Mouse (Mus musculus) C2C12 (cell line): ENCODE measurements around the gene Rccd1. TPM values are rescaled to one million over a fixed set of nuclear protein-coding genes. Genes with fewer than 3 reads are reported as not detected.

Experiments
- H3K27me3 ChIP-seq: one replicate; pipeline ENCODE4 v1.6.1; 2011; ENCODE audit not compliant: control insufficient read depth, insufficient read depth, insufficient read length
- H3K36me3 ChIP-seq: one replicate; pipeline ENCODE4 v1.6.1; 2011; ENCODE audit not compliant: control insufficient read depth, insufficient read depth
- H3K4me3 ChIP-seq: one replicate; pipeline ENCODE4 v1.5.1; 2011; ENCODE audit warnings: mild to moderate bottlenecking, control low read depth; ENCODE audit not compliant: poor library complexity, insufficient read depth, severe bottlenecking
- H3K79me2 ChIP-seq: one replicate; pipeline ENCODE4 v1.6.1; 2011; ENCODE audit not compliant: control insufficient read depth, insufficient read depth
- H3K79me3 ChIP-seq: one replicate; pipeline ENCODE4 v1.6.1; 2011; ENCODE audit warnings: low read depth, control low read depth
- H3ac ChIP-seq: one replicate; pipeline ENCODE3; 2011; ENCODE audit warnings: low read depth; ENCODE audit not compliant: control insufficient read depth, insufficient read length
- CEBPB ChIP-seq: IDR thresholded peaks from one replicate; pipeline ENCODE4 v1.6.1; 2011; ENCODE audit warnings: low read depth, mild to moderate bottlenecking, control low read depth, moderate library complexity
- CTCF ChIP-seq: IDR thresholded peaks from one replicate; pipeline ENCODE4 v1.5.1; 2011; ENCODE audit not compliant: control insufficient read depth, insufficient read depth, insufficient read length
- FOSL1 ChIP-seq: IDR thresholded peaks from one replicate; pipeline ENCODE4 v1.8.0; 2011; ENCODE audit warnings: mild to moderate bottlenecking, low read length; ENCODE audit not compliant: poor library complexity, insufficient read depth, severe bottlenecking
- MAX ChIP-seq: IDR thresholded peaks from one replicate; pipeline ENCODE4 v1.6.1; 2011; ENCODE audit warnings: mild to moderate bottlenecking, control low read depth
- MYOD1 ChIP-seq: IDR thresholded peaks from one replicate; pipeline ENCODE4 v1.6.1; 2011; ENCODE audit warnings: low read depth; ENCODE audit not compliant: control insufficient read depth, insufficient read length
- MYOG ChIP-seq: IDR thresholded peaks from one replicate; pipeline ENCODE4 v1.6.1; 2011; ENCODE audit not compliant: control insufficient read depth, insufficient read length; ENCODE audit errors: extremely low read depth
- USF1 ChIP-seq: IDR thresholded peaks from one replicate; pipeline ENCODE4 v1.6.1; 2011; ENCODE audit warnings: low read depth, mild to moderate bottlenecking, control low read depth, moderate library complexity
- long read RNA-seq, 2 experiments: library from polyadenylated mRNA; unstranded; transcript quantifications; one replicate each; pipeline ENCODE4 v2.0.0; 2019 to 2020
- polyA plus RNA-seq: library from polyadenylated mRNA; unstranded; fragments of >200 nt; fragmentation: generic; extraction: Trizol; gene quantifications from one replicate; pipeline ENCODE4 v1.2.1, GENCODE M21; 2012; ENCODE audit warnings: missing spikeins

The Rccd1 gene
- polyA plus RNA-seq = 7.0 TPM
- long read RNA-seq, experiment 1, partial matches to known transcripts = 0 of 1 reads
- long read RNA-seq, experiment 1, other reads (novel, unspliced or antisense) = 0 of 1 reads
- long read RNA-seq, experiment 2, partial matches to known transcripts = 0 of 6 reads
- long read RNA-seq, experiment 2, other reads (novel, unspliced or antisense) = 5 of 6 reads

GRCm38 (mm10) chr7:80324043-80324815, at the start of gene Rccd1:
Gene Rccd1, minus strand, starts transcription at chr7:80324454.
- Histone ChIP-seq H3K79me2 (peaks cover 11% of the 10 kb centered on the region), H3K79me3 (peaks cover 9% of the 10 kb centered on the region), H3K4me3 (peak within 1 kb of the TSS; percentile 45), H3ac (peak within 1 kb of the TSS; percentile 83), H3K36me3 (peaks cover 19% of the 10 kb centered on the region), H3K27me3 (no peaks in the 10 kb centered on the region)
- TF ChIP-seq MAX (peak; percentile 45), MYOG (no peak)

GRCm38 (mm10) chr7:80373850-80374249, 49.6 kb upstream of the Rccd1 start:
- Histone ChIP-seq H3K27me3 (no peaks in the 10 kb centered on the region), H3K36me3 (peaks cover 2% of the 10 kb centered on the region), H3ac (no peak overlapping the region), H3K4me3 (no peak overlapping the region), H3K79me2 (no peaks in the 10 kb centered on the region), H3K79me3 (no peaks in the 10 kb centered on the region)
- TF ChIP-seq CTCF (no peak), CEBPB (no peak), MYOG (no peak)

- H3K36me3 ChIP-seq = no peaks in the 10 kb centered on the region
- no peak overlapping the region for H3K4me3 ChIP-seq
- H3K27me3 ChIP-seq = no peaks in the 10 kb centered on the region
- TF ChIP-seq MAX (no peak), CEBPB (no peak), MYOG (no peak), CTCF (no peak), USF1 (no peak), MYOD1 (no peak), FOSL1 (no peak)
- no peaks in the 10 kb centered on the region for H3K79me2 ChIP-seq
- H3K79me3 ChIP-seq = no peaks in the 10 kb centered on the region
- H3ac ChIP-seq = no peak overlapping the region
Measured at GRCm38 (mm10) chr7:80373352-80373751, 49.1 kb upstream of the Rccd1 start.

GRCm38 (mm10) chr7:80372667-80373066, 48.4 kb upstream of the Rccd1 start:
- no peaks in the 10 kb centered on the region for H3K79me2 ChIP-seq
- no peak overlapping the region for H3ac ChIP-seq
- no peak for TF ChIP-seq MYOG
- TF ChIP-seq CTCF = no peak
- TF ChIP-seq FOSL1 = no peak
- H3K4me3 ChIP-seq = no peak overlapping the region
- H3K36me3 ChIP-seq = no peaks in the 10 kb centered on the region
- H3K27me3 ChIP-seq = no peaks in the 10 kb centered on the region
- no peaks in the 10 kb centered on the region for H3K79me3 ChIP-seq

GRCm38 (mm10) chr7:80372166-80372565, 47.9 kb upstream of the Rccd1 start:
- Histone ChIP-seq H3ac (no peak overlapping the region), H3K79me2 (no peaks in the 10 kb centered on the region), H3K36me3 (no peaks in the 10 kb centered on the region), H3K4me3 (no peak overlapping the region), H3K27me3 (no peaks in the 10 kb centered on the region), H3K79me3 (no peaks in the 10 kb centered on the region)
- TF ChIP-seq CEBPB = no peak
- TF ChIP-seq USF1 = no peak

GRCm38 (mm10) chr7:80371041-80371751, 46.9 kb upstream of the Rccd1 start, which contains the start of gene Man2a2:
Gene Man2a2, minus strand, starts transcription at chr7:80371375.
- Histone ChIP-seq H3K27me3 (no peaks in the 10 kb centered on the region), H3K79me3 (no peaks in the 10 kb centered on the region), H3K79me2 (no peaks in the 10 kb centered on the region), H3ac (peak within 1 kb of the TSS; percentile 88), H3K4me3 (peak within 1 kb of the TSS; percentile 49), H3K36me3 (peaks cover 5% of the 10 kb centered on the region)
- TF ChIP-seq CTCF (peak; percentile 100), USF1 (no peak)
